Mouse (Mus musculus): ENCODE measurements around the gene Snx10.

The Snx10 gene

GRCm38 (mm10) chr6:51636019-51636568 is 112.4 kb downstream of the Snx10 start:
- no peak for DNase-seq (ENCODE audit: low read depth in 2 of 2, low spot score in 2 of 2)
